Mouse (Mus musculus) liver, embryonic 12.5 days (tissue): ENCODE results near the gene Rpl3. TPM values are rescaled to one million over a fixed set of nuclear protein-coding genes. Genes with fewer than 3 reads are reported as not detected.

Experiments
- ATAC-seq: fragments of 200-750 bp; cut with Nextera tagmentation; 2 replicates; pipeline ENCODE4 v1.8.0; 2017; ENCODE audit warnings: moderate number of reproducible peaks, mild to moderate bottlenecking, moderate library complexity
- H3K27ac ChIP-seq: fragments of 300-500 bp; sonication (generic); 2 replicates; pipeline ENCODE4 v1.5.1; 2016; ENCODE audit warnings: mild to moderate bottlenecking
- H3K27me3 ChIP-seq: fragments of 300-500 bp; sonication (generic); replicated peaks from 2 replicates; pipeline ENCODE4 v1.6.1; 2016; ENCODE audit warnings: mild to moderate bottlenecking, moderate library complexity
- H3K36me3 ChIP-seq: fragments of 300-500 bp; sonication (generic); 2 replicates; pipeline ENCODE4 v1.6.1; 2016; ENCODE audit warnings: mild to moderate bottlenecking, moderate library complexity
- H3K4me1 ChIP-seq: fragments of 300-500 bp; sonication (generic); 2 replicates; pipeline ENCODE4 v1.6.1; 2016
- H3K4me2 ChIP-seq: fragments of 300-500 bp; sonication (generic); 2 replicates; pipeline ENCODE4 v1.6.1; 2016; ENCODE audit warnings: mild to moderate bottlenecking, moderate library complexity
- H3K4me3 ChIP-seq: fragments of 300-500 bp; sonication (generic); 2 replicates; pipeline ENCODE4 v1.5.1; 2016; ENCODE audit warnings: mild to moderate bottlenecking, moderate library complexity
- H3K9ac ChIP-seq: fragments of 300-500 bp; sonication (generic); 2 replicates; pipeline ENCODE4 v1.6.1; 2016; ENCODE audit warnings: mild to moderate bottlenecking, moderate library complexity
- H3K9me3 ChIP-seq: fragments of 300-500 bp; sonication (generic); replicated peaks from 2 replicates; pipeline ENCODE4 v1.6.1; 2016; ENCODE audit warnings: mild to moderate bottlenecking, moderate library complexity
- WGBS: fragments of 180-500 bp; shearing (Covaris S2); methylation state at CpG from one replicate; pipeline ENCODE4 v1.1.7; 2016; ENCODE audit not compliant: insufficient replicate concordance; 5-methylcytosine and 5-hydroxymethylcytosine counted together
- polyA plus RNA-seq: library from polyadenylated mRNA; unstranded; fragments of >200 nt; fragmentation: Nextera tagmentation; extraction: Ambion mirVana; gene quantifications from 2 replicates; pipeline ENCODE4 v1.2.1, GENCODE M21; 2016

Rpl3 gene
- polyA plus RNA-seq, result 912 and 924 TPM in 2 replicates

- H3K27ac ChIP-seq, result peak within 1 kb of the TSS; percentile 74
- peak; percentile 69 for ATAC-seq
- H3K9me3 ChIP-seq, result 0 out of 2 replicates have a peak, but pooled peaks cover 4% of the 10 kb centered on the region
- H3K27me3 ChIP-seq, result peaks cover 29% of the 10 kb centered on the region
- H3K9ac ChIP-seq, result peak within 1 kb of the TSS; percentile 83
- H3K4me3 ChIP-seq, result peak within 1 kb of the TSS; percentile 67
- H3K4me1 ChIP-seq, result peaks cover 70% of the 10 kb centered on the region
- H3K36me3 ChIP-seq, result no peaks in the 10 kb centered on the region
- peak within 1 kb of the TSS; percentile 94 for H3K4me2 ChIP-seq
- WGBS, result under 1% methylated on average over 86 of the region's 86 CpGs
Measured at GRCm38 (mm10) chr15:80091121-80091955, at the start of gene Rpl3, which contains the start of gene Syngr1. TSS of gene Rpl3 (minus strand) at chr15:80091868. TSS of gene Syngr1 (plus strand) at chr15:80091334.

GRCm38 (mm10) chr15:80140878-80141277 is 49.2 kb upstream of the Rpl3 start:
- no peaks in the 10 kb centered on the region for H3K27me3 ChIP-seq
- WGBS, result 92% methylated on average over 3 of the region's 3 CpGs
- H3K36me3 ChIP-seq, result peaks cover 95% of the 10 kb centered on the region
- ATAC-seq, result no peak
- no peak overlapping the region for H3K27ac ChIP-seq
- H3K9ac ChIP-seq, result no peak overlapping the region
- peaks cover 39% of the 10 kb centered on the region for H3K4me1 ChIP-seq
- H3K9me3 ChIP-seq, result peaks cover 6% of the 10 kb centered on the region; the same call in 1 of the 2 replicates
- no peak overlapping the region for H3K4me3 ChIP-seq
- no peak overlapping the region for H3K4me2 ChIP-seq

GRCm38 (mm10) chr15:80140302-80140701 is 48.6 kb upstream of the Rpl3 start:
- 89% methylated on average over 2 of the region's 2 CpGs for WGBS
- no peak overlapping the region for H3K9ac ChIP-seq
- H3K9me3 ChIP-seq, result peaks cover 6% of the 10 kb centered on the region; the same call in 1 of the 2 replicates
- peaks cover 39% of the 10 kb centered on the region for H3K4me1 ChIP-seq
- no peak for ATAC-seq
- H3K36me3 ChIP-seq, result peaks cover 91% of the 10 kb centered on the region
- no peak overlapping the region for H3K27ac ChIP-seq
- no peaks in the 10 kb centered on the region for H3K27me3 ChIP-seq
- H3K4me3 ChIP-seq, result no peak overlapping the region
- no peak overlapping the region for H3K4me2 ChIP-seq

DNA sequence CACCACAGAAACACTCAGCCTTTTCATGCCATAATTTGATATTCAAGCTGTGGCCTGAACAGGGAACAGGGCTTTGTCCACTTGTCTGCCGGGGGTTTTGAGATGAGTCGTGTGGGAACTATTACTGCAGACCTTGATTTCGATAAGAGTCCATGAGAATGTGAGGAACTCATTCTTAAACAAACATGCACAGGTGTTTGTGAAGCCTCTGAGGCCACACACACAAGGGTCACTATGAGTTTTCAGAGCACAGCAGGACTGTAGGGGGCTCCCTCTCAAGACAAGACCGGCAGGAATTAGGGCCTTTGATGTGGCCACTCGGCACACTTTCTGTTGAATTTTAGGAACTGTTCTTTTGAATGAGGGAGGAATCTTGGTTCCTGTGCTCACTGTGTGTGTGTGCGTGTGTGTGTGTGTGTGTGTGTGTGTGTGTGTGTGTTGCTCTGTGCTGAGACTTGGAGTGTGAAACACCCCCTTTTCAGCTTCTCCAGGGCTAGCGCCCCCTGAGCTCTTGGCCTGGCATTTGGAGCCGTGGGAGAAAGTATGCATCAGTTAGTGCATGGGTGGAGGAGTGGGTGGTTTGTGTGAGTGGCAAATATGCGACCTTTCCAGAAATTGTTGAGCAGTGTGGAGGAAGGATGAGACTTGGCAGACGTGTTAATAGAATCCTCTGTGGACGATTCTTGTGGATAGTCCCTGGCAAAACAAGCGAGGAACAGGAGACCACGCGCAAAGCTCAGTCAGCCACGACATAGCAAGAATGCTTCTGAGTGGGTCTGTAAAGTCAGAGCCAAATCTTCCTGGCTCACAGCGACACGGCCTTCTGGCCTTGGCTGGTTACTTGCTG is 46.5 kb upstream of the Rpl3 start:
- no peak overlapping the region; the same call in 1 of the 2 replicates for H3K4me2 ChIP-seq
- peak overlapping the region; percentile 28; the same call in 1 of the 2 replicates for H3K9ac ChIP-seq
- peaks cover 6% of the 10 kb centered on the region; the same call in 1 of the 2 replicates for H3K9me3 ChIP-seq
- 76% methylated on average over 17 of the region's 17 CpGs for WGBS
- H3K36me3 ChIP-seq, result peaks cover 70% of the 10 kb centered on the region
- peaks cover 53% of the 10 kb centered on the region for H3K4me1 ChIP-seq
- no peak for ATAC-seq
- no peak overlapping the region for H3K27ac ChIP-seq
- H3K4me3 ChIP-seq, result no peak overlapping the region
- no peaks in the 10 kb centered on the region for H3K27me3 ChIP-seq

DNA sequence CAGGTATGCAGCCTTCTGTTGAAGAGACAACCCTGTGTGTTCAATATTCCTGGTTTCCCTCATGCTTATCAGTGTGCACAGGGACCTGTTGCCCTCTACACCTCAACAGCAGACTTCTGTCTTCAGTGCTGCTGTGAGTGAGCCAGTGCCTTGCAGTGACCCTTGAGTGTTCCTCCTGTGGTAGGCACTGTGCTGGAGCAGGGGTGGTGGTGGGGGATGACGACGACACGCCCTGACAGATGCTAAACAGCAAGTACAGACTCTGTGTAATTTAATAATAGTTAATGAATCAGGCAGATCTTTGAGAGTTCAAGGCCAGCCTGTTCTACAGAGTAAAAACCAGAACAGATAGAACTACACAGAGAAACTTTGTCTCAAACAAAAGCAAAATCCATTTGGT is 45.0 kb upstream of the Rpl3 start:
- H3K4me2 ChIP-seq, result 0 out of 2 replicates have a peak overlapping the region, but pooled peaks have one; percentile 22
- no peak for ATAC-seq
- H3K36me3 ChIP-seq, result peaks cover 55% of the 10 kb centered on the region
- no peak overlapping the region for H3K9ac ChIP-seq
- no peak overlapping the region for H3K4me3 ChIP-seq
- peaks cover 64% of the 10 kb centered on the region for H3K4me1 ChIP-seq
- H3K9me3 ChIP-seq, result peaks cover under 1% of the 10 kb centered on the region; the same call in 1 of the 2 replicates
- no peaks in the 10 kb centered on the region for H3K27me3 ChIP-seq
- 84% methylated on average over 3 of the region's 3 CpGs for WGBS
- H3K27ac ChIP-seq, result no peak overlapping the region; the same call in 1 of the 2 replicates

DNA sequence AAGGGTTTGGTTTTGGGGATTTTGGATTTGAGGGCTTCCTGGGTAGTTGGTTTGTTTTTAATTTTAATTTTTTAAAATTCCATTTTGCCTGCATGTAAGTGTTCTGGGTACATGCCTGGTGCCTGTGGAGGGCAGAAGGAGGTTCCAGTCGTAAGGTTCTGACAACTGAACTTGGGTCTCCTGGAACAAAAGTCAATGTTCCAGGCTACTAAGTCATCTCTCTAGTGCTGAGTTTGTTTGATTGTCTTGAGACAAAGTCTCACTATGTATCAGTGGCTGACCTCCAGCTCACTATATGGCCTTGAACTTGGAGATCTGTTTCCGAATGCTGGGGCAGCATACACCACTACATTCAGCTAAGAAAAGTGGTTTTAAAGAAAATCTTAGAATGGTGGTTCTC is 43.8 kb upstream of the Rpl3 start:
- peak overlapping the region; percentile 7 for H3K27ac ChIP-seq
- peak overlapping the region; percentile 89 for H3K9ac ChIP-seq
- no peaks in the 10 kb centered on the region for H3K27me3 ChIP-seq
- no peak overlapping the region for H3K4me3 ChIP-seq
- WGBS, result 77% methylated on average over 2 of the region's 2 CpGs
- H3K36me3 ChIP-seq, result peaks cover 43% of the 10 kb centered on the region
- peak overlapping the region; percentile 85; the same call in 1 of the 2 replicates for H3K4me2 ChIP-seq
- peaks cover 75% of the 10 kb centered on the region for H3K4me1 ChIP-seq
- H3K9me3 ChIP-seq, result no peaks in the 10 kb centered on the region
- no peak for ATAC-seq

- peak overlapping the region; percentile 85 for H3K4me2 ChIP-seq
- H3K9ac ChIP-seq, result peak overlapping the region; percentile 89
- peak overlapping the region; percentile 78 for H3K4me3 ChIP-seq
- H3K36me3 ChIP-seq, result peaks cover 33% of the 10 kb centered on the region
- H3K27ac ChIP-seq, result peak overlapping the region; percentile 97
- H3K27me3 ChIP-seq, result no peaks in the 10 kb centered on the region
- no peak for ATAC-seq
- H3K4me1 ChIP-seq, result peaks cover 86% of the 10 kb centered on the region
- WGBS, result 44% methylated on average over 9 of the region's 9 CpGs
- H3K9me3 ChIP-seq, result no peaks in the 10 kb centered on the region
Measured at GRCm38 (mm10) chr15:80134450-80134847, 42.8 kb upstream of the Rpl3 start.

GRCm38 (mm10) chr15:80133682-80134449 is 42.2 kb upstream of the Rpl3 start:
- ATAC-seq, result peak; percentile 13; the same call in 1 of the 2 replicates
- Histone ChIP-seq H3K9me3 (no peaks in the 10 kb centered on the region), H3K4me1 (peaks cover 90% of the 10 kb centered on the region), H3K9ac (peak overlapping the region; percentile 89), H3K4me3 (peak overlapping the region; percentile 78), H3K36me3 (peaks cover 28% of the 10 kb centered on the region), H3K27me3 (no peaks in the 10 kb centered on the region), H3K27ac (peak overlapping the region; percentile 97), H3K4me2 (peak overlapping the region; percentile 85)
- WGBS, result 3% methylated on average over 14 of the region's 14 CpGs

GRCm38 (mm10) chr15:80132993-80133586 is 41.4 kb upstream of the Rpl3 start, which contains the start of gene Tab1:
TSS of gene Tab1 (plus strand) at chr15:80133127.
- peaks cover 90% of the 10 kb centered on the region for H3K4me1 ChIP-seq
- WGBS, result 1% methylated on average over 59 of the region's 59 CpGs

GRCm38 (mm10) chr15:80132452-80132851 is 40.8 kb upstream of the Rpl3 start:
- no peak for ATAC-seq
- peak overlapping the region; percentile 97 for H3K27ac ChIP-seq
- no peaks in the 10 kb centered on the region for H3K27me3 ChIP-seq
- H3K36me3 ChIP-seq, result peaks cover 17% of the 10 kb centered on the region
- peak overlapping the region; percentile 78 for H3K4me3 ChIP-seq
- H3K4me2 ChIP-seq, result peak overlapping the region; percentile 85
- H3K4me1 ChIP-seq, result peaks cover 86% of the 10 kb centered on the region
- H3K9ac ChIP-seq, result peak overlapping the region; percentile 89
- WGBS, result 76% methylated on average over 9 of the region's 9 CpGs
- H3K9me3 ChIP-seq, result no peaks in the 10 kb centered on the region

More at GRCm38 (mm10) chr15:80132993-80133586, 41.4 kb upstream of the Rpl3 start, which contains the start of gene Tab1:
- H3K9me3 ChIP-seq, result no peaks in the 10 kb centered on the region
- peaks cover 20% of the 10 kb centered on the region for H3K36me3 ChIP-seq
- H3K27me3 ChIP-seq, result no peaks in the 10 kb centered on the region
- H3K27ac ChIP-seq, result peak within 1 kb of the TSS; percentile 97
- peak; percentile 82 for ATAC-seq
- H3K4me3 ChIP-seq, result peak within 1 kb of the TSS; percentile 78
- peak within 1 kb of the TSS; percentile 89 for H3K9ac ChIP-seq
- peak within 1 kb of the TSS; percentile 85 for H3K4me2 ChIP-seq
